Mouse (Mus musculus): ENCODE data around the gene Kdm4a.

- no peak for TF ChIP-seq CTCF (IDR thresholded peaks at IDR 0.05)
- no peak for TF ChIP-seq EP300 (IDR thresholded peaks at IDR 0.05)
Observed at GRCm38 (mm10) chr4:118135414-118135813, 44.4 kb downstream of the Kdm4a start.
